Mouse (Mus musculus) heart, adult 2 months (tissue): ENCODE data around the gene Fam214a. TPM values are rescaled to one million over a fixed set of nuclear protein-coding genes. Genes with fewer than 3 reads are reported as not detected.
A peak's percentile ranks its signal among the peaks of the same experiment; 100 is the strongest.

Experiments used
- DNase-seq, 2 experiments: peaks; one replicate each; pipeline ENCODE4 v3.0.0; 2021
- H3K27ac ChIP-seq: fragments of 200-600 bp; 2 replicates; pipeline ENCODE4 v1.8.1; 2022
- H3K27me3 ChIP-seq: fragments of 200-500 bp; 2 replicates; pipeline ENCODE4 v1.6.1; 2012; ENCODE audit warnings: mild to moderate bottlenecking, low read length, inconsistent platforms, mixed read lengths; ENCODE audit not compliant: control insufficient read depth, insufficient read depth
- H3K36me3 ChIP-seq: fragments of 200-500 bp; 2 replicates; pipeline ENCODE4 v1.6.1; 2012; ENCODE audit warnings: low read length, inconsistent platforms; ENCODE audit not compliant: control insufficient read depth, insufficient read depth
- H3K4me1 ChIP-seq: fragments of 200-500 bp; 2 replicates; pipeline ENCODE4 v1.6.1; 2011; ENCODE audit warnings: low read length; ENCODE audit not compliant: control insufficient read depth, insufficient read depth
- H3K4me3 ChIP-seq: fragments of 200-600 bp; 2 replicates; pipeline ENCODE4 v1.8.1; 2022
- H3K79me2 ChIP-seq: fragments of 200-500 bp; replicated peaks from 2 replicates; pipeline ENCODE4 v1.6.1; 2012; ENCODE audit warnings: mild to moderate bottlenecking, inconsistent platforms, low read length, moderate library complexity, mixed read lengths; ENCODE audit not compliant: control insufficient read depth, insufficient read depth
- H3K9ac ChIP-seq: fragments of 200-500 bp; 2 replicates; pipeline ENCODE4 v1.6.1; 2012; ENCODE audit warnings: low read depth, mild to moderate bottlenecking, control low read depth, inconsistent platforms, low read length, mixed read lengths
- CTCF ChIP-seq: fragments of 200-600 bp; IDR thresholded peaks from 2 replicates; pipeline ENCODE4 v1.8.1; 2022; ENCODE audit warnings: antibody characterized with exemption, mild to moderate bottlenecking, moderate library complexity
- EP300 ChIP-seq: fragments of 200-500 bp; IDR thresholded peaks from 2 replicates; pipeline ENCODE4 v1.6.1; 2011; ENCODE audit warnings: low read depth, low read length, control low read depth; ENCODE audit not compliant: insufficient read depth
- POLR2A ChIP-seq: fragments of 200-500 bp; IDR thresholded peaks from 2 replicates; pipeline ENCODE4 v1.6.1; 2011; ENCODE audit warnings: mild to moderate bottlenecking, low read depth, low read length, control low read depth; ENCODE audit not compliant: insufficient read depth
- WGBS: fragments of 180-500 bp; shearing (Covaris S2); methylation state at CpG from one replicate; pipeline ENCODE4 v1.1.7; 2018; 5-methylcytosine and 5-hydroxymethylcytosine counted together
- intact Hi-C: fragments of 180-260 bp; cut with DNase I; formaldehyde crosslinking; loops from one replicate; pipeline ENCODE4 v1.15.1; 2025
- polyA plus RNA-seq: library from polyadenylated mRNA; depleted of rRNA; stranded (reverse); fragments of >200 nt; gene quantifications from 2 replicates; pipeline ENCODE4 v1.2.3, GENCODE M21; 2012; rRNA removed
- total RNA-seq, 2 experiments: library from RNA; stranded (reverse); gene quantifications; 2 replicates each; pipeline ENCODE4 v1.2.3; 2021

Fam214a gene
- total and polyA plus RNA-seq, 3 experiments, result 10.7 to 30.2 (median 20.6) TPM

- Histone ChIP-seq H3K4me1 (peaks cover 2% of the 10 kb centered on the region; the same call in 1 of the 2 replicates), H3K27ac (peak overlapping the region; percentile 73), H3K4me3 (peak overlapping the region; percentile 79), H3K27me3 (no peaks in the 10 kb centered on the region), H3K9ac (peak overlapping the region; percentile 84), H3K36me3 (no peaks in the 10 kb centered on the region), H3K79me2 (no peaks in the 10 kb centered on the region; the same call in 1 of the 2 replicates)
- peak; percentile 86 to 89 for DNase-seq
- intact Hi-C loops, result no loop called here
- under 1% methylated on average over 66 of the region's 92 CpGs for WGBS
- TF ChIP-seq POLR2A, result peak; percentile 46; the same call in 1 of the 2 replicates
- no peak for TF ChIP-seq EP300
- TF ChIP-seq CTCF, result peak; percentile 48
Observed at GRCm38 (mm10) chr9:75071029-75071705, 118.5 kb downstream of the Fam214a start.

GRCm38 (mm10) chr9:75071706-75072192, 119.1 kb downstream of the Fam214a start:
- H3K27ac ChIP-seq, result peak overlapping the region; percentile 68
- TF ChIP-seq CTCF (no peak), EP300 (0 out of 2 replicates have a peak, but pooled peaks have one; percentile 19), POLR2A (0 out of 2 replicates have a peak, but pooled peaks have one; percentile 34)
- H3K4me3 ChIP-seq, result peak overlapping the region; percentile 79
- WGBS, result under 1% methylated on average over 29 of the region's 29 CpGs
- intact Hi-C loops, result no loop called here
- H3K79me2 ChIP-seq, result no peaks in the 10 kb centered on the region; the same call in 1 of the 2 replicates
- no peaks in the 10 kb centered on the region for H3K27me3 ChIP-seq
- peak overlapping the region; percentile 84 for H3K9ac ChIP-seq
- H3K4me1 ChIP-seq, result peaks cover 2% of the 10 kb centered on the region; the same call in 1 of the 2 replicates
- no peaks in the 10 kb centered on the region for H3K36me3 ChIP-seq
- peak in 1 of 2 experiments; percentile 38 for DNase-seq

GRCm38 (mm10) chr9:75072361-75072760, 119.7 kb downstream of the Fam214a start:
- intact Hi-C loops, result no loop called here
- WGBS, result 77% methylated on average over 3 of the region's 3 CpGs
- Histone ChIP-seq H3K36me3 (no peaks in the 10 kb centered on the region), H3K4me1 (peaks cover 2% of the 10 kb centered on the region; the same call in 1 of the 2 replicates), H3K9ac (no peak overlapping the region), H3K79me2 (no peaks in the 10 kb centered on the region; the same call in 1 of the 2 replicates), H3K27ac (peak overlapping the region; percentile 68), H3K27me3 (no peaks in the 10 kb centered on the region), H3K4me3 (peak overlapping the region; percentile 79)
- TF ChIP-seq CTCF (no peak), EP300 (no peak), POLR2A (no peak)
- DNase-seq, result no peak

GRCm38 (mm10) chr9:75077191-75077590, 124.5 kb downstream of the Fam214a start:
- Histone ChIP-seq H3K4me1 (no peaks in the 10 kb centered on the region), H3K27ac (no peak overlapping the region), H3K4me3 (no peak overlapping the region), H3K27me3 (no peaks in the 10 kb centered on the region), H3K36me3 (no peaks in the 10 kb centered on the region), H3K9ac (no peak overlapping the region), H3K79me2 (no peaks in the 10 kb centered on the region; the same call in 1 of the 2 replicates)
- no peak for DNase-seq
- TF ChIP-seq CTCF, result no peak
- no peak for TF ChIP-seq POLR2A
- TF ChIP-seq EP300, result no peak
- intact Hi-C loops, result no loop called here

Other genes with a start within 250 kb of the Fam214a start
- gene Onecut1, start 91.0 kb upstream of the Fam214a start, total RNA-seq, result not detected
- not detected in 2 replicates for gene Onecut1, start 91.0 kb upstream of the Fam214a start, polyA plus RNA-seq
- gene Arpp19, start 84.7 kb downstream of the Fam214a start, total RNA-seq, result 100 to 1,000 TPM; 160 to 196 TPM
- 25.1 and 50.0 TPM in 2 replicates for gene Arpp19, start 84.7 kb downstream of the Fam214a start, polyA plus RNA-seq
- gene Myo5a, start 118.1 kb downstream of the Fam214a start, total RNA-seq, result 10 to 100 TPM in 1 of 2 experiments, 1 to 10 TPM in 1; 9.4 to 11.9 TPM
- 2.5 and 5.5 TPM in 2 replicates for gene Myo5a, start 118.1 kb downstream of the Fam214a start, polyA plus RNA-seq